Mouse (Mus musculus): ENCODE measurements at regions not wholly inside any gene's neighbourhood (a gene's known extent, or its start where the extent isn't known, plus 50 kb on each side); places are given as distances from the start of the nearest gene placed in this dataset.

DNA sequence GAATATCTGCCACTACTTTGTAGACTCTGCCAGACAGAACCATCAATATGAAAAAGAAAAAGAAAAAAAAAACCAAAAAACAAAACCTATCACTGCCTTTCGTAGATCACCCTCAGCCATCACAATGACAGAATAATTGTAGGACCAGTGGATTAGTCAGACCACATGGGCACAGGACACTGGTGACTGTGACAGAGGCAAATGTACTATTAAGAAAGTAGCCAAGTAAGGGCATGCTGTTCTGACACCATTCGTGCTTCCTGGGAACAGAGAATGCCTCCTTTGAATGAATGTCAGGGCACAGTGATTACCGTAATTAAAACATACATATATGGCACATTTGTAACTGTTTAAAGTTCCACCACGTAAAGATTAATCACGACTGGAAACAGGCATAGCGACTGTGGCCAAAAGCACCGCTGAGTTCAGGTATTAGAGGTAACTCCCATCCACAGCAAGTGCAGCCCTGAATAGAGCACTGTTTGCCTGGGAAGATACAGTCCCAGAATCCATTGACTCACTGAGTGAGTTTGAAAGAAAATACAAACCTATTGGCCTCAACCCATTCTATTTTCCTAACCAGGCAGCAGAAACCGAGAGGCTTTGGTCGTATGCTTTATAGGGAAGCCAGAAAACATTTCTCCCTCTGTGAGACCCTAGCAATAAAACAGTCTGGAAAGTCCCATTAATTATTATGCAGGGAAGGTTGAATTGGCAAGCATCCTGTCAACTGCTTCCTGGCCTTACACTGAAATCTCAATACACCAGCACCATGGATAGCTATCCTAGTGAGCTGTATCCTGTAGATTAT lies 312.2 kb upstream of the Itga1 start:
- ATAC-seq (ENCODE audit: extremely low read depth, insufficient number of reproducible peaks, low FRiP score, poor library complexity, severe bottlenecking) (no peak), DNase-seq (ENCODE audit: low spot score) (no peak)
- no peaks in the 10 kb centered on the region for H3K36me3 ChIP-seq (replicated peaks)

DNA sequence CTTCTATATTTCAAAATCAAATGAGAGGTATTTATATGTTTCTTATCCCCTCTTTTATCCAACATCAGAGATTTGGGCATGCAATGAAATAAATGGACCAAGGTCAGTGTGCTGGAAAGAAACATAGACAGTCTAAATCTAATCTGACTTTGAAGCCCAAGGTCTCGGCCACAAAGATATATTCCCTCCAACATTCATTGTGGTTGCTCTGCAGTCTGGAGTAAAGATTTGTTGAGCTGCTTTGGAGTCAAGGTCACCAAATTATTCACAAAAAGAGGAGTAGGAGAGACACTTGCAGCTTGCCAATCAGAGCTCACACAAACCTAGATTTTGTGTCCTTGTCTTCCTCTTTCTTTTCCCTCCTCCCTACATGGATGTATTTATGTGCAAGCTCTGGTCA lies 304.2 kb upstream of the Itga1 start:
- TF ChIP-seq GATA1 (IDR thresholded peaks at IDR 0.05; ENCODE audit: borderline replicate concordance, low read length) (no peak), POLR2AphosphoS5 (IDR thresholded peaks at IDR 0.05; ENCODE audit: insufficient replicate concordance, low read depth, low read length) (no peak), TAL1 (conservative IDR thresholded peaks at IDR 0.05; ENCODE audit: low read depth, low read length) (no peak), GATA2 (IDR thresholded peaks at IDR 0.05; ENCODE audit: borderline replicate concordance, low read depth, low read length) (no peak), CTCF (IDR thresholded peaks at IDR 0.05; ENCODE audit: low read depth, low read length) (no peak)
- no peak overlapping the region for H3K4me3 ChIP-seq (ENCODE audit: low read depth, low read length)
- ATAC-seq (ENCODE audit: extremely low read depth, insufficient number of reproducible peaks, low FRiP score, poor library complexity, severe bottlenecking) (no peak), DNase-seq (ENCODE audit: low spot score) (no peak)
- H3K4me1 ChIP-seq (ENCODE audit: insufficient read depth, low read depth, low read length) = no peaks in the 10 kb centered on the region
- H3K9me3 ChIP-seq (replicated peaks) = no peaks in the 10 kb centered on the region
- H3K36me3 ChIP-seq (replicated peaks) = no peaks in the 10 kb centered on the region
- no peaks in the 10 kb centered on the region for H3K27me3 ChIP-seq (ENCODE audit: insufficient read depth, low read length)

More for the DNA sequence above, 312.2 kb upstream of the Itga1 start:
- no peak overlapping the region for H3K4me3 ChIP-seq (ENCODE audit: low read depth, low read length)
- no peaks in the 10 kb centered on the region for H3K27me3 ChIP-seq (ENCODE audit: insufficient read depth, low read length)
- H3K4me1 ChIP-seq (ENCODE audit: insufficient read depth, low read depth, low read length) = no peaks in the 10 kb centered on the region
- H3K9me3 ChIP-seq (replicated peaks) = 0 out of 2 replicates have a peak, but pooled peaks cover 2% of the 10 kb centered on the region
- TF ChIP-seq POLR2AphosphoS5 (IDR thresholded peaks at IDR 0.05; ENCODE audit: insufficient replicate concordance, low read depth, low read length) (no peak), GATA1 (IDR thresholded peaks at IDR 0.05; ENCODE audit: borderline replicate concordance, low read length) (no peak), GATA2 (IDR thresholded peaks at IDR 0.05; ENCODE audit: borderline replicate concordance, low read depth, low read length) (no peak), TAL1 (conservative IDR thresholded peaks at IDR 0.05; ENCODE audit: low read depth, low read length) (no peak), CTCF (IDR thresholded peaks at IDR 0.05; ENCODE audit: low read depth, low read length) (no peak)

DNA sequence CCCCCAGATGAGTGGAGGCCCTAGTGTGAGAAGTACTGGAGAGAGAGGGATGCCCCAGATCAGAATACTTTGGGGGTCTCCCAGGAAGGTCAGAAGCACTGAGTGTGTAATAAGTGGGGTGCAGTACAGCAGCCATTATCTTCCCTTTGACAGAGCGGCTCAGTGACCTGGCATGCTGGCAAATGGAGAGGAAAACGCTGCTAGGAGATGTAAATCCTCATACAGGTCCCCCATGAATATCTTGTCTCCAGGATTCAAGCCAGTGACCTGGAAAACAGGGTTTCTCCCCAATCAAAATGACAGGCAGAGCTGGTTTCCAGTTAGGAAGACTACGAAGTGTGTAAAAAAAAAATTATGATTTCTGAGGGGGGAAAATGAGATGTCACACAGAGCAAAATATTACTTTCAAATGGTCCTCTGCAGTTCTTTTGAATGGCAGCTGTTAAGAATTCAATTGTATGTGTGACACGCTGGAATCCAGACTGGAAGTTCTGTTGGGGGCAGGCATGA lies 299.0 kb upstream of the Itga1 start:
- Histone ChIP-seq H3K27me3 (ENCODE audit: insufficient read depth, low read length) (no peaks in the 10 kb centered on the region), H3K4me3 (ENCODE audit: low read depth, low read length) (no peak overlapping the region), H3K36me3 (replicated peaks) (no peaks in the 10 kb centered on the region), H3K9me3 (replicated peaks) (no peaks in the 10 kb centered on the region), H3K4me1 (ENCODE audit: insufficient read depth, low read depth, low read length) (no peaks in the 10 kb centered on the region)
- ATAC-seq (ENCODE audit: extremely low read depth, insufficient number of reproducible peaks, low FRiP score, poor library complexity, severe bottlenecking) (no peak), DNase-seq (ENCODE audit: low spot score) (no peak)
- TF ChIP-seq CTCF (IDR thresholded peaks at IDR 0.05; ENCODE audit: low read depth, low read length) = no peak
- no peak for TF ChIP-seq GATA2 (IDR thresholded peaks at IDR 0.05; ENCODE audit: borderline replicate concordance, low read depth, low read length)
- no peak for TF ChIP-seq POLR2AphosphoS5 (IDR thresholded peaks at IDR 0.05; ENCODE audit: insufficient replicate concordance, low read depth, low read length)
- TF ChIP-seq TAL1 (conservative IDR thresholded peaks at IDR 0.05; ENCODE audit: low read depth, low read length) = no peak
- no peak for TF ChIP-seq GATA1 (IDR thresholded peaks at IDR 0.05; ENCODE audit: borderline replicate concordance, low read length)

DNA sequence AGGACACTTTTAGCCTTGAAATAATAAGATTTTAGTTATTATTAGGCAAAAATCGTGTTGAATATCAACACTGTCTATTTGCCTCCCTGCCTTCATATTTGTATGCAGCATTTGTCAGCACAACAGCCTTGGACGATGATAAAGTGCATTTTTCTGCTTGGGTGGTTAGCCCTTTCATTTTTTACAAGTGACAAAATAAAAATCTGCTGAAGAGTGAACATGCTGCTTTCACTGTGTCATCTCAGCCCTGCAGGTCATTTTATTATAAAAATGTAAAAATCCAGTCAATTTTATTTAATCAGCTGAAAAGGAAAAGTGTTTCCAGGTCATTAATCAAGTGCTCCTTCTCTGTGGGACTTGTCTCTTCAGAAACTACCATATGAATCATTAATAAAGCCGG lies 277.9 kb upstream of the Itga1 start:
- H3K36me3 ChIP-seq (replicated peaks) = no peaks in the 10 kb centered on the region
- H3K27me3 ChIP-seq (ENCODE audit: insufficient read depth, low read length) = no peaks in the 10 kb centered on the region
- no peaks in the 10 kb centered on the region for H3K9me3 ChIP-seq (replicated peaks)
- no peaks in the 10 kb centered on the region for H3K4me1 ChIP-seq (ENCODE audit: insufficient read depth, low read depth, low read length)
- no peak overlapping the region for H3K4me3 ChIP-seq (ENCODE audit: low read depth, low read length)
- ATAC-seq (ENCODE audit: extremely low read depth, insufficient number of reproducible peaks, low FRiP score, poor library complexity, severe bottlenecking) (no peak), DNase-seq (ENCODE audit: low spot score) (no peak)
- TF ChIP-seq TAL1 (conservative IDR thresholded peaks at IDR 0.05; ENCODE audit: low read depth, low read length) = no peak
- TF ChIP-seq GATA1 (IDR thresholded peaks at IDR 0.05; ENCODE audit: borderline replicate concordance, low read length) = no peak
- no peak for TF ChIP-seq GATA2 (IDR thresholded peaks at IDR 0.05; ENCODE audit: borderline replicate concordance, low read depth, low read length)
- TF ChIP-seq CTCF (IDR thresholded peaks at IDR 0.05; ENCODE audit: low read depth, low read length) = no peak
- no peak for TF ChIP-seq POLR2AphosphoS5 (IDR thresholded peaks at IDR 0.05; ENCODE audit: insufficient replicate concordance, low read depth, low read length)

DNA sequence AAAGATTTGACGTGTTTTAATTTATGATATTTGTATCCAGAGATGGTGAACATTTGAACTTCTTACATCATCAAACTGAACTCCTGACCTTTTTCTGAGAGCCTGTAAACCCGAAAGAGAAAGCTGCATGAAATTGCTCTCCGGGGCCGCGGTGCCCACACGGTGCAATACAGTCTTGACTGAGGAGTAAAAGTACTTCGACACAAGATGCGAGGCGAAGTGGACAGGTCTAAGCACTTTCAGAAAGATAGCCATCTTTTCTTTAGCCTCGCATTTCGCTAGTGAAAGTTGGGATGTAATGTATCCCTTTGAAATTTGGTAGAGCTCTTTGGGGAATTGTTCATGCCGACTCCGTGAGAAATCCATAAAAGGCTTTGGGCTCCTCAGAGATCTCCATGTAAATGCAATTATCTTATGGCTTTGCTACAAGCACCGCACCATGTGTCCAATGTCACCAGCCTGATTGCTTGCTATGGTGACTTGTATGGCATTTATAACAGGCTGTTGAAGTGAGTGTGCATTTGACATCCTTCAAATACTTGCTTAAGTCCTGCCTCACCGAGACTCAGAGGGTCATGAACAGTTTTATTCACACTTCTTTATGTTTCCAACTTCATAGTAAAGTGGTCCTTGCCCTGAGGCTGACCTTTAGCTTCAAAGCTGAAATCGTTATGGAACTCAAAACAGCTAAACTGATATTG lies 274.6 kb upstream of the Itga1 start:
- DNase-seq (ENCODE audit: low spot score) (no peak), ATAC-seq (ENCODE audit: extremely low read depth, insufficient number of reproducible peaks, low FRiP score, poor library complexity, severe bottlenecking) (no peak)
- H3K27me3 ChIP-seq (ENCODE audit: insufficient read depth, low read length) = no peaks in the 10 kb centered on the region
- H3K36me3 ChIP-seq (replicated peaks) = no peaks in the 10 kb centered on the region
- TF ChIP-seq CTCF (IDR thresholded peaks at IDR 0.05; ENCODE audit: low read depth, low read length) (no peak), TAL1 (conservative IDR thresholded peaks at IDR 0.05; ENCODE audit: low read depth, low read length) (no peak), GATA1 (IDR thresholded peaks at IDR 0.05; ENCODE audit: borderline replicate concordance, low read length) (no peak), GATA2 (IDR thresholded peaks at IDR 0.05; ENCODE audit: borderline replicate concordance, low read depth, low read length) (no peak), POLR2AphosphoS5 (IDR thresholded peaks at IDR 0.05; ENCODE audit: insufficient replicate concordance, low read depth, low read length) (no peak)
- H3K4me1 ChIP-seq (ENCODE audit: insufficient read depth, low read depth, low read length) = no peaks in the 10 kb centered on the region
- no peaks in the 10 kb centered on the region for H3K9me3 ChIP-seq (replicated peaks)
- H3K4me3 ChIP-seq (ENCODE audit: low read depth, low read length) = no peak overlapping the region

DNA sequence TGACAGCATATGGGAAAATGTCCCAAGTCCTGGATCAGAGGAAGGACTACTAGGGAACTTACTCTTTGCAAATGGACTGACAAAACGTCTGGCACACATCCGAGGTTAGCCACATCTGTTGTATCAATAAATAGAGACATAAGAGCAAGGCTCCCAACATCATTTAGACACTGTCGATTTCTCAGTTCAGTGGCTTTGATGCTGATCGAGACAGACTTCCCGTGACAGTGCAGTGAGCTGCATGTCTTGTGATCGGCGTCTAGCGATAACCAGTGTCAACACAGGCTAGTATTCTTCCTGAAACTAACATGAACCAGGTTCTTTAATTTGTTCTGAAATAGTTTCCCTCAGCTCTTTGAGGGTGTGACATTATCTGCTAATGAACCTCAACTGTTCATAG lies 259.7 kb upstream of the Itga1 start:
- Histone ChIP-seq H3K9me3 (replicated peaks) (no peaks in the 10 kb centered on the region), H3K36me3 (replicated peaks) (no peaks in the 10 kb centered on the region), H3K4me3 (ENCODE audit: low read depth, low read length) (no peak overlapping the region), H3K27me3 (ENCODE audit: insufficient read depth, low read length) (no peaks in the 10 kb centered on the region), H3K4me1 (ENCODE audit: insufficient read depth, low read depth, low read length) (no peaks in the 10 kb centered on the region)
- ATAC-seq (ENCODE audit: extremely low read depth, insufficient number of reproducible peaks, low FRiP score, poor library complexity, severe bottlenecking) = no peak
- TF ChIP-seq POLR2AphosphoS5 (IDR thresholded peaks at IDR 0.05; ENCODE audit: insufficient replicate concordance, low read depth, low read length) = no peak
- TF ChIP-seq CTCF (IDR thresholded peaks at IDR 0.05; ENCODE audit: low read depth, low read length) = no peak
- TF ChIP-seq TAL1 (conservative IDR thresholded peaks at IDR 0.05; ENCODE audit: low read depth, low read length) = no peak
- no peak for TF ChIP-seq GATA1 (IDR thresholded peaks at IDR 0.05; ENCODE audit: borderline replicate concordance, low read length)
- no peak for TF ChIP-seq GATA2 (IDR thresholded peaks at IDR 0.05; ENCODE audit: borderline replicate concordance, low read depth, low read length)
- DNase-seq (ENCODE audit: low spot score) = no peak

All from G1E (cell line).